ENCODE assay signal across 8 mouse cellular contexts in genomic region chr8:84660819-84661457, GRCm38 (mm10). TPM values are rescaled to one million over a fixed set of nuclear protein-coding genes. Genes with fewer than 3 reads are reported as not detected.
A peak's percentile ranks its signal among the peaks of the same experiment; 100 is the strongest.
DNase-seq lines count a peak whose midpoint lies in the region; ATAC-seq and TF ChIP-seq lines count a peak whose summit lies in the region.

No protein-coding gene starts in this region.

- H3K27me3 ChIP-seq in embryonic facial prominence, embryonic 14.5 days (replicated peaks; ENCODE audit: control insufficient read depth, insufficient read depth, low read length), result no peaks in the 10 kb centered on the region
- no peaks in the 10 kb centered on the region for H3K27me3 ChIP-seq in limb, embryonic 11.5 days (ENCODE audit: control insufficient read depth, insufficient read depth, low read length)
- H3K27me3 ChIP-seq in midbrain, embryonic 14.5 days (ENCODE audit: control insufficient read depth, insufficient read depth, low read length), result no peaks in the 10 kb centered on the region

- ATAC-seq in embryonic facial prominence, embryonic 14.5 days (ENCODE audit: low read depth), result no peak
- ATAC-seq in limb, embryonic 11.5 days (ENCODE audit: insufficient number of reproducible peaks, low FRiP score, low TSS enrichment, low read depth), result no peak
- ATAC-seq in midbrain, embryonic 14.5 days (ENCODE audit: low FRiP score, low TSS enrichment), result no peak

- H3K9me3 ChIP-seq in embryonic facial prominence, embryonic 14.5 days (ENCODE audit: control insufficient read depth, low read length), result no peaks in the 10 kb centered on the region
- no peaks in the 10 kb centered on the region for H3K9me3 ChIP-seq in limb, embryonic 11.5 days (ENCODE audit: control insufficient read depth, low read length)
- no peaks in the 10 kb centered on the region for H3K9me3 ChIP-seq in midbrain, embryonic 14.5 days (ENCODE audit: control insufficient read depth, low read length)

- intact Hi-C loops in heart, postnatal 36 days (cut with DNase I), result loop anchor here (5.0 kb wide), 2 partner anchors 316 to 459 kb away; partner anchors contain the start of gene Junb

- peak overlapping the region; percentile 89 for H3K27ac ChIP-seq in layer of hippocampus, adult 2 months
- peak overlapping the region; percentile 96 for H3K27ac ChIP-seq in embryonic facial prominence, embryonic 14.5 days (replicated peaks; ENCODE audit: low read depth, low read length)
- H3K27ac ChIP-seq in limb, embryonic 11.5 days (replicated peaks; ENCODE audit: low read depth, low read length), result peak overlapping the region; percentile 90
- H3K27ac ChIP-seq in midbrain, embryonic 14.5 days (replicated peaks; ENCODE audit: low read depth, low read length), result peak overlapping the region; percentile 41; the same call in 1 of the 2 replicates

- no peaks in the 10 kb centered on the region for H3K36me3 ChIP-seq in embryonic facial prominence, embryonic 14.5 days (ENCODE audit: control insufficient read depth, insufficient read depth, low read length)
- no peaks in the 10 kb centered on the region for H3K36me3 ChIP-seq in limb, embryonic 11.5 days (ENCODE audit: control insufficient read depth, insufficient read depth, low read length)
- H3K36me3 ChIP-seq in midbrain, embryonic 14.5 days (ENCODE audit: control insufficient read depth, insufficient read depth, low read length), result no peaks in the 10 kb centered on the region

- peak overlapping the region; percentile 92 for H3K9ac ChIP-seq in embryonic facial prominence, embryonic 14.5 days (ENCODE audit: low read depth, low read length)
- H3K9ac ChIP-seq in limb, embryonic 11.5 days (ENCODE audit: low read length), result peak overlapping the region; percentile 98
- H3K9ac ChIP-seq in midbrain, embryonic 14.5 days (replicated peaks; ENCODE audit: low read length), result peak overlapping the region; percentile 66

- TF ChIP-seq CTCF in layer of hippocampus, adult 2 months (conservative IDR thresholded peaks at IDR 0.05), result no peak

- no peak for DNase-seq in layer of hippocampus, adult 2 months (ENCODE audit: low spot score in 2 of 2)
- DNase-seq in layer of hippocampus, adult 9-10 months (ENCODE audit: low spot score), result no peak
- peak; percentile 62 for DNase-seq in embryonic facial prominence, embryonic 14.5 days (ENCODE audit: low spot score)
- DNase-seq in heart, postnatal 36 days, result peak; percentile 61 to 63
- peak; percentile 84 for DNase-seq in limb, embryonic 11.5 days (ENCODE audit: low spot score)
- peak; percentile 35 for DNase-seq in midbrain, embryonic 14.5 days
- peak; percentile 50 for DNase-seq in thymus, postnatal 25 days
- DNase-seq in layer of hippocampus, adult 11-12 months (ENCODE audit: low spot score), result no peak

- peak overlapping the region; percentile 85 for H3K4me3 ChIP-seq in layer of hippocampus, adult 2 months
- peak overlapping the region; percentile 84 for H3K4me3 ChIP-seq in embryonic facial prominence, embryonic 14.5 days (ENCODE audit: low read depth, low read length)
- peak overlapping the region; percentile 99 for H3K4me3 ChIP-seq in limb, embryonic 11.5 days (ENCODE audit: low read depth, low read length)
- peak overlapping the region; percentile 59 for H3K4me3 ChIP-seq in midbrain, embryonic 14.5 days (replicated peaks; ENCODE audit: low read depth, low read length)

- H3K4me1 ChIP-seq in embryonic facial prominence, embryonic 14.5 days (ENCODE audit: control insufficient read depth, insufficient read depth, low read length), result peaks cover 45% of the 10 kb centered on the region
- peaks cover 31% of the 10 kb centered on the region for H3K4me1 ChIP-seq in limb, embryonic 11.5 days (ENCODE audit: control insufficient read depth, insufficient read depth, low read length)
- H3K4me1 ChIP-seq in midbrain, embryonic 14.5 days (ENCODE audit: control insufficient read depth, insufficient read depth, low read length), result peaks cover 39% of the 10 kb centered on the region

- WGBS in embryonic facial prominence, embryonic 14.5 days, result 2% methylated on average over 20 of the region's 20 CpGs
- under 1% methylated on average over 20 of the region's 20 CpGs for whole genome bisulfite sequencing in limb, embryonic 11.5 days
- WGBS in midbrain, embryonic 14.5 days, result 2% methylated on average over 20 of the region's 20 CpGs

- peak overlapping the region; percentile 88 for H3K4me2 ChIP-seq in embryonic facial prominence, embryonic 14.5 days (ENCODE audit: low read depth, low read length)
- H3K4me2 ChIP-seq in limb, embryonic 11.5 days (ENCODE audit: low read depth, severe bottlenecking), result peak overlapping the region; percentile 68
- H3K4me2 ChIP-seq in midbrain, embryonic 14.5 days (ENCODE audit: low read length), result peak overlapping the region; percentile 91

RNA-seq across cellular contexts. Expression of gene Ier2, which starts 1.7 kb away (rescaled TPM):
- 1 to 10 TPM; 5.1 to 7.2 TPM for total RNA-seq in layer of hippocampus, adult 2 months (2021)
- 45.9 and 50.3 TPM in 2 replicates for polyA plus RNA-seq in embryonic facial prominence, embryonic 14.5 days (2014; fragmentation: Nextera tagmentation; extraction: Ambion mirVana)
- total RNA-seq in heart, postnatal 36 days (2021), result 10 to 100 TPM; 12.6 to 16.5 TPM
- 149 and 156 TPM in 2 replicates for polyA plus RNA-seq in limb, embryonic 11.5 days (2014; fragmentation: Nextera tagmentation; extraction: Ambion mirVana)
- 15.5 and 16.0 TPM in 2 replicates for polyA plus RNA-seq in midbrain, embryonic 14.5 days (2014; fragmentation: Nextera tagmentation; extraction: Ambion mirVana)

RNA-seq across cellular contexts. Expression of gene Trmt1, which starts 25.2 kb away (rescaled TPM):
- 100 to 1,000 TPM; 109 to 113 TPM for total RNA-seq in layer of hippocampus, adult 2 months (2021)
- 55.8 and 73.2 TPM in 2 replicates for polyA plus RNA-seq in embryonic facial prominence, embryonic 14.5 days (2014; fragmentation: Nextera tagmentation; extraction: Ambion mirVana)
- total RNA-seq in heart, postnatal 36 days (2021), result 10 to 100 TPM; 36.1 to 39.2 TPM
- 65.7 and 65.9 TPM in 2 replicates for polyA plus RNA-seq in limb, embryonic 11.5 days (2014; fragmentation: Nextera tagmentation; extraction: Ambion mirVana)
- 56.9 and 59.6 TPM in 2 replicates for polyA plus RNA-seq in midbrain, embryonic 14.5 days (2014; fragmentation: Nextera tagmentation; extraction: Ambion mirVana)

RNA-seq across cellular contexts. Expression of gene Nacc1, which starts 26.7 kb away (rescaled TPM):
- 10 to 100 TPM; 91.8 to 93.9 TPM for total RNA-seq in layer of hippocampus, adult 2 months (2021)
- polyA plus RNA-seq in embryonic facial prominence, embryonic 14.5 days (2014; fragmentation: Nextera tagmentation; extraction: Ambion mirVana), result 19.7 and 20.1 TPM in 2 replicates
- 10 to 100 TPM; 27.3 to 30.1 TPM for total RNA-seq in heart, postnatal 36 days (2021)
- polyA plus RNA-seq in limb, embryonic 11.5 days (2014; fragmentation: Nextera tagmentation; extraction: Ambion mirVana), result 26.4 and 26.7 TPM in 2 replicates
- polyA plus RNA-seq in midbrain, embryonic 14.5 days (2014; fragmentation: Nextera tagmentation; extraction: Ambion mirVana), result 19.1 and 20.2 TPM in 2 replicates

RNA-seq across cellular contexts. Expression of gene Lyl1, which starts 40.3 kb away (rescaled TPM):
- 1 to 10 TPM; 2.3 to 2.6 TPM for total RNA-seq in layer of hippocampus, adult 2 months (2021)
- 5.8 and 6.8 TPM in 2 replicates for polyA plus RNA-seq in embryonic facial prominence, embryonic 14.5 days (2014; fragmentation: Nextera tagmentation; extraction: Ambion mirVana)
- total RNA-seq in heart, postnatal 36 days (2021), result 1 to 10 TPM; 5.4 to 5.7 TPM
- 3.9 and 4.8 TPM in 2 replicates for polyA plus RNA-seq in limb, embryonic 11.5 days (2014; fragmentation: Nextera tagmentation; extraction: Ambion mirVana)
- polyA plus RNA-seq in midbrain, embryonic 14.5 days (2014; fragmentation: Nextera tagmentation; extraction: Ambion mirVana), result 1.5 and 3.8 TPM in 2 replicates

Comparison
In these comparisons a context has a peak if more than half of its experiments do, and no peak if none do; other contexts are left out.
1. DNase-seq: peak in embryonic facial prominence, embryonic 14.5 days (single experiment), heart, postnatal 36 days (2 of 2), limb, embryonic 11.5 days (single experiment), midbrain, embryonic 14.5 days (single experiment) and thymus, postnatal 25 days (single experiment); none in layer of hippocampus, adult 2 months (0 of 2), layer of hippocampus, adult 9-10 months (single experiment) and layer of hippocampus, adult 11-12 months (single experiment).
2. H3K27ac ChIP-seq: peak in every context shown above with its lines; median percentile 96 in embryonic facial prominence, embryonic 14.5 days; 90 in limb, embryonic 11.5 days; 89 in layer of hippocampus, adult 2 months; 41 in midbrain, embryonic 14.5 days.
3. Peak in every context shown above with its lines, with median percentiles within 50 percentile points of each other: H3K4me3 ChIP-seq, H3K4me2 ChIP-seq and H3K9ac ChIP-seq.